Mouse (Mus musculus) mature B cell (primary cell): ENCODE results near the gene Hoxa9.

Experiments
- in situ Hi-C: fragments of 300-500 bp; cut with MboI; formaldehyde crosslinking; loops from 2 replicates; pipeline ENCODE4 v1.14.3; 2019

Gene Hoxa9

GRCm38 (mm10) chr6:52220003-52220864, 10.7 kb downstream of the Hoxa9 start:
- in situ Hi-C loops: loop anchor here (10.0 kb wide), 2 partner anchors 635 to 835 kb away; no protein-coding TSS in a partner anchor

- in situ Hi-C loops: no loop called here
Observed at GRCm38 (mm10) chr6:52219234-52219942, 11.5 kb downstream of the Hoxa9 start.

DNA sequence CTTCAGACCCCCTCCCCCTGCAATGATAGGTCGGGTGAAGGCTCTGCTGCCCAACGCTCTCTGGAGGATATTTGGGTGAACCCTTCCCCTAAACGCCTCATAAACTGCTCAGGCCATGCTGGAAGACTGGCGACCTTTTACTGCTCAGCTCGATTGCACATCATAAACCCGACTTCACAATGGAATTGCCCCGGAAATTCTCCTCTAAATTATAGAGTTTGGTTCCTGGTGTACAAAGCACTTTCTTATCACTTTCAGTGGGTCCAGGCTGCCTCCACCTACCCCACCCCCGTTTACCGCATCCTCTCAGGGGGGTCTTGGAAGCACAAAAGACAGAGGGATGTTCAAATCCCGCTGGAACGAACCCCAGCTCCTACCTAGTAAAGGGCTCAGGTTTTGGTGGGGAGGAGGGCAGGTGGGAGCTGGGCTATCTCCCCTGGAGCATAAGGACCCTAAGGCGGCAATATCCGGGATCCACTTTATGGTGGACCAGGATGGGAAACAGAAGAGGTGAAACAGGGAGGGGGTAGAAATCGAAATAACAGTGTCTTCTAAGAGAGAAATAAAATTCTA, 12.2 kb downstream of the Hoxa9 start:
- in situ Hi-C loops: no loop called here

GRCm38 (mm10) chr6:52217895-52218642, 12.8 kb downstream of the Hoxa9 start:
- in situ Hi-C loops: no loop called here

DNA sequence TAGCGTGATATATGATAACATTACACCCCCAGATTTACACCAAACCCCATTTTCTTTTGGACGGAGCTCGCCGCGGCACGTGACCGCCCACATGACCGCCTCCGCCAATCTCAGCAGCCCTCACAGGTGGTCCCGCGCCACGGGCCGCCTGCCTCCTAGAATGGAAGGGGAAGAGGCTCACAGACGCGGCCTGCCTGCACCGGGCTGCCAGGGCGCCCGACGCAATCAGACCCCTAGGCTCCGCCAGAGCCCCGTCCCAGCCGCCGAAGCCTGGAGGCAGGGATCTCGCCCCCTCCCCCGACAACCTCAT, 13.5 kb downstream of the Hoxa9 start:
- in situ Hi-C loops: no loop called here

- in situ Hi-C loops: no loop called here
Observed at GRCm38 (mm10) chr6:52216691-52217458, 14.0 kb downstream of the Hoxa9 start.

DNA sequence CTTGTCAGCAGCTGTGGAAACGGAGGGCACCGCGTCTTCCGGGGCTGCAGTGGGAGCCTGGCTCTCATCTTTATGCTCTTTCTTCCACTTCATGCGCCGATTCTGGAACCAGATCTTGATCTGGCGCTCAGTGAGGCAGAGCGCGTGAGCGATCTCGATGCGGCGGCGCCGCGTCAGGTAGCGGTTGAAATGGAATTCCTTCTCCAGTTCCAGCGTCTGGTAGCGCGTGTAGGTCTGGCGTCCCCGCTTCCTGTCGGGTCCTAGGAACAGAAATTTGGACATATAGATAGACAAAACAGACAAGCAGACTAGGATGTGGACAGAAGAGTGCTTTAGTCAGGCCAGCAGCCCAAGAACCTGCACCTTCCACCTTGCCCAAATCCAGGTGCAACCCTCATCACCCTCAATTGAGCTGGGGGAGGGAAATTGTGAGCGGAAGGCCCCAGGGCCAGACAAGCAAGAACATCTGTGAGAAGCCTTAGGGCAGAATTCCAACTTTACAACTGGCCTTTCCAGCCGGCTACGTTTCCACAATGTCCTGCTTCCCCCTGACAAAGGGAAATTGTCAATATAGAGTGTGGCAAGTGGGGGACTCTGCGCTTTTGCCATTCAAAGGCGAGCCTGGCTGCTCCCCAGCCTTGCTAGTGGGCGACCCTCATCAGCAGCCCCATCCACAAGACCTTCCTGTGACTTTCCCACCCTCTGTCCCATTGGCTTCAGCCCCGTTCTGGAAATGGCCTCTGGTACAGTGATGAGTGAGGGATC, 14.9 kb downstream of the Hoxa9 start:
- in situ Hi-C loops: no loop called here

DNA sequence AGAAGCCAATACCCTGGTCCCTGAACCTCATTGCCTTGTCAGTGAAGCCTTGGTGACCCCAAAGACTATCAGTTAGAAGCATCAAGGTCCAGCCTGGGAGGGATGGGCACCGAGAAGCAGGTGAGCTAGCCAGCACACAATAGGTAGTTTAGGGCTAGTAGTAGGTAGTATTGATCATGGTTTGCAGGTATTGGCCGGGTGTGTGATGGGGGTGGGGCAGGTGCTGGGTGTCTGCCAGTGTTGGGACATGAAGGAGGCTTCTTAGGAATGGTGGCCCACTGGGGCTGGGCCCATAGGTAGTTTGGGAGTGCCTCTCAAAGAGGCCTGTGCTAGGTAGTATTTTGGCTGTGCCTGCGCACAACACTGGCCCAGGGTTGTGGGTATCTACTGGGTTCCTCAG, 15.8 kb downstream of the Hoxa9 start:
- in situ Hi-C loops: no loop called here

DNA sequence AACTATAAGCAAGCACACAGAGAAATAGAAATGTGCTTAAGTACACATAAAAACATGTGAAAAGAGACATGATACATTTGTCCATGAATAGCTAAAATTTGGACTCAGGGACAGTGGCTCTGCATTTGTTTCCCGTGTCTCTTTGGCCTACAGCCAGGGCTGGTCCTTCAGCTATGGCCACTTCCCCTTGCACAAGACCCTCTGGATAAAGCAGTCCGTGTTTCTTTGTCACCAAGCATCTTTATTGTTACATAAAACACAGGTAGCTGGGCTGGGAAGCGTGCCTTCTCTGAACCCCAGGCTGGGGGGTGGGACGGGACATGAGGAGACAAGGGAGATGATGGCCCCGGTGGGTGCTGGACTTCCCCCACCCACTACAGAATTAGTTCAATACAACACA, 16.6 kb downstream of the Hoxa9 start:
- in situ Hi-C loops: no loop called here

DNA sequence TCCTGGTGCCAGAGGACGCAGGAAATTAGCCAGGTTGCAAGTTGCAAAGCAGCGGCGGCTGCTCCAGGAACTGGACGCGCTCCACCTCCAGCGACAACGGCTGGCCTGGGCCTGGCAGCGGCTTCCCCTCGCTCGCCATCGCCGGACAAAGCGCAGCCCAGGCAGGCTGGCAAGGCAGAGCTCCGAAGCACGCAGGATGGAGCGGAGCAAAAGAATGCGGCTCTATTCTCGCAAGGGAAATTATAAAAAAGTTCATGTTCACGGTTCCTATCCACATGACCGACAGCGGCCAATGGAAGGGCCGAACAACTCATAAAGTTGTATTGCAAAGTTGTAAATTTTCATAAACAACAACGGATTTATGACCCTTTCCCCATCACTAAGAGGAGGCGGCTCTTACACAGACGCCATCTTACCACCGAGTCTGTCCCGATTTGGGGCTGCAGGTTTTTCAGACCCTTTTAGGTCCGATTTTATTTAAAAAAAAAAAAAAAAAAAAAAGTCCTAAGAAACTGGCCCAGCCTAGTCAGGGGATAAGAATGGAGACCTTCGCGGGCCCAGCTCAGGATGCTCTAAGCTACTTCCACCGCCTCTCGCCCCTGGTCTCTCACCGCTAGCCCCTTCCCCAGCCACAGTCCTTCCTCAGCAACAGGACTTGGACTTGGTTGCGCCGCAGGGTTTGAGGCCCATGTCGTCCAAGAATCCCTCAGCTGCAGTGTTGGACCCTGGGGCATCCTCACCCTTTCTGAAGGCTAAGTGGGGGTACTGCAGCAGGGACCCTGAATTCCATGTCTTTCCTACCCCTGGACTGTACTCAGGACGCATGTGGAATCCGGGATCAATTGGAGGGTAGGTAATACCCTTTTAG, 17.5 kb downstream of the Hoxa9 start, which contains the start of the genes Hoxa3 and Gm28308:
Gene Hoxa3, minus strand, starts transcription at position 218 of the 868 bp plus-strand sequence.
Gene Gm28308, minus strand, starts transcription at position 221 of the 868 bp plus-strand sequence.
- in situ Hi-C loops: no loop called here

GRCm38 (mm10) chr6:52212556-52213118, 18.3 kb downstream of the Hoxa9 start:
- in situ Hi-C loops: no loop called here

DNA sequence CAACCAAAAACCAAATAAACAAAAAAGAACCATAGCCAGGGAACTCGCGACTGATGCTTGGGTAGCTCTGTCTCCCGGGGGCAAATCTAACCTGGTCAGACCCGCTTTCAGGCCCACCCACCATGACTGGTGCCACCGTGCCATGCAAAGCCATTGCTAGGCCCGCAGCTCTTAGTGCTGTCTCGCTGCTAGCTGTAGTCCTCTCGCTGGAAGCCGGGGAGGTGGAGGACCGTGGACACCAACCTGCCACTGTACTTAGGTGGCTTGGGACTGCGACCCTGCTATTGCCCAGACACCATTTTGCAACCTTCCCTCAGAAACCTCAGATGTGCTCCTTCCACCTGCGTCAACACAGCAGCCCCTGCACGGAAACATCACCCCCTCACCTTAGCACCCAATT, 18.9 kb downstream of the Hoxa9 start:
- in situ Hi-C loops: no loop called here

DNA sequence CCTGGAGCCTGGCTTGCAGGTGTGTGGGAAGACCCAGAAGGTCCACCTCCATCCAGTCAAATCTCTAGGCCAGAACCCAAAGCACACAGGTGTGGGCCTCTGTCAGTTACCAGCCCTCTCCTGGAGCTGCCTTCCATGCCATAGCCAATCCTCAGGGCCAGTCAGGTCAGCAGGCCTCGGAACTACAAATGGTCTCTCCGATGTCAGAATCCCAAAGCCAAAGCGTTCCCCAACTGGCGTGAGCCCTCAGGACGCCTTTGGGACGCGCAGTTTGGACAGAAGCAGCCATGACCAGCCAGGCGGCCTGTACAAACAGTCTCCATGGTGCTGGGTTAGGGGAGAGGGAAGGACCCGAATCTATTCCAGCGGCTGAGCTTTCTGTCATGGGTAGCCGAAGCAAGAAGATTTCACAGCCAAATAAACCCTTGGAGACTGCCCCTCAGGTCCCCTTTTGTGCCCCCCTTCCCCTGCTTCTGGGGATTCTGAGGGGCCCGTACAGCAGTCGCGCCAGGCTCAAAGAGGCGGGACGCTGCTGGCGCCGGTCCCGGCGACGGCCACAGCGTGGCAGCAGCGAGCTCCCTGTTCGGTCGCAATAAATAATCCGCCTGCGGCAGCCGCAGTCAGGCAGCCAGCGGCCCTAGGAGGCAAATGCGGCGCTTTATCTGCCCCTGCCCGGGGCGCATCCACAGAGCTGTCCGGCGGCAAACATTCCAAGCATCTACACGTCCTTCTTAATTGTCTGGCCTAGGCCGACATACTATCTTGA, 19.5 kb downstream of the Hoxa9 start:
- in situ Hi-C loops: no loop called here

GRCm38 (mm10) chr6:52209685-52210046, 21.2 kb downstream of the Hoxa9 start:
- in situ Hi-C loops: no loop called here

GRCm38 (mm10) chr6:52208868-52209684, 21.8 kb downstream of the Hoxa9 start:
- in situ Hi-C loops: no loop called here

GRCm38 (mm10) chr6:52208072-52208867, 22.6 kb downstream of the Hoxa9 start, which contains the start of gene Hoxa6:
Gene Hoxa6 (minus strand): TSS chr6:52208722.
- in situ Hi-C loops: no loop called here

- in situ Hi-C loops: no loop called here
Observed at GRCm38 (mm10) chr6:52207684-52207976, 23.3 kb downstream of the Hoxa9 start.
